Mouse (Mus musculus) brain, adult 2 months (tissue): ENCODE results near the gene 1700037H04Rik.
"Not testable (repeated sequence)": the region's sequence is repeated elsewhere in the genome, so short reads cannot be mapped to it uniquely, and the experiment has no call there.

Experiments
- DNase-seq: peaks from one replicate; pipeline ENCODE4 v3.0.0; 2011; ENCODE audit warnings: low read depth, low spot score

1700037H04Rik gene

DNA sequence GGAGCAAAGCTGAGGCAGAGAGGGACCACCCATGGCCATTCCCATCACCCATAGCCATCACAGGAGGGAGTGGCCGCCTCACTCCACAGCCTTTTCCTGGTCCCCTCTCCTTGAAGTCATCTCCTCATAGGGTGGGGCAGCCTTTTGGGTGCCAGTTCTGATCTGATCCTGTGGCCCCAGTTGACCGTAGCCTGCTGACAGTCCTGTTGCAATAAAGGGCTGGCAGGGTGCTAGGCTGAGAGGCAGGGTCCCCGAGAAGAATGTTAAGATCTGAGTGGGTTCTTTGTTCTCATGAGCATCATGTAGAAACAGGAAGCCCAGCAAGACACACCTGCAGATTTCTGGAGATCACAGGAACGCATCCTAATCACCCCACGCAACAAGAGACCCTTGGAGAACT is 31.7 kb downstream of the 1700037H04Rik start:
- DNase-seq, result no peak

- DNase-seq, result no peak
Measured at GRCm38 (mm10) chr2:131127161-131127730, 32.6 kb downstream of the 1700037H04Rik start, which contains the start of gene Hspa12b. Gene Hspa12b, plus strand, starts transcription at chr2:131127280.

DNA sequence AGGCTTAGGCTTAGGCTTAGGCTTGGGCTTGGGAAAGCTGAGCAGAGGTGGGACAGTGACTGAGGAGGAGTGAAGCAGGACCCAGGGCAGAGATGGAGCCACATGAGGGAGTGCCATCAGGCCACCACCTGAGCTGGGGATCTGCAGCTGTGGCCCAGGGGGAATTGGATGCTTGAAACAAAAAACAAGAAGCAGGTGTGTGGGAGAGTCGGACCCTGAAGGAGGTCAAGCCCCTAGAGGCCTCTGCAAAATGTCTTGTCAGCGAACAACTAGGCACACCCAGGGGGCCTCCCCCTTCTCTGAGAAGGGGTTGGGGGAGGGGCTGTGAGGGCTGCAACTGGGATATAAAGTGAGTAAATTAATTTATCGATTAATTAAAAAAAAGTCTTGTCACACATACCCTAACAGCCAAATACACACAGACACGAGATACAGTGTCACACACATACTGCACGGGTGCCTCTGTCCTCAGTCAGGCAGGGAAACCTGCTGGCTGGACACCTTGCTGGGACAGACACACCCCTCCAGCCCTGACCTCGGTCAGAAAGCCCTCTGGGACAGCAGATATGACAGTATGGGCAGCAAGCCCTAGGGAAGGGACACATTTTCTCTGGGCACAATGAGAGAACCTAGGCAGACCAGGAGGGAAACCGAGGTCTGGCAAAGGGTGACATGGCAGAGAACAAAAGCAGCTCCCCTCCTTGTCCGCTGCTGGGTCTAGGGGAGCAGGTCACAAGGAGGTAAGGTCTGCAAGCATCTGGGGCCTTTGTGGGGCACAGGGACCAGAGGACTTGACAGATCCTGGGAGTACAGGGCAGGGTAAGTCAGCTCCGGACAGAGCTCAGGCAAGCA is 33.7 kb downstream of the 1700037H04Rik start:
- DNase-seq, result no peak

GRCm38 (mm10) chr2:131125157-131125963 is 34.5 kb downstream of the 1700037H04Rik start:
- DNase-seq, result no peak

DNA sequence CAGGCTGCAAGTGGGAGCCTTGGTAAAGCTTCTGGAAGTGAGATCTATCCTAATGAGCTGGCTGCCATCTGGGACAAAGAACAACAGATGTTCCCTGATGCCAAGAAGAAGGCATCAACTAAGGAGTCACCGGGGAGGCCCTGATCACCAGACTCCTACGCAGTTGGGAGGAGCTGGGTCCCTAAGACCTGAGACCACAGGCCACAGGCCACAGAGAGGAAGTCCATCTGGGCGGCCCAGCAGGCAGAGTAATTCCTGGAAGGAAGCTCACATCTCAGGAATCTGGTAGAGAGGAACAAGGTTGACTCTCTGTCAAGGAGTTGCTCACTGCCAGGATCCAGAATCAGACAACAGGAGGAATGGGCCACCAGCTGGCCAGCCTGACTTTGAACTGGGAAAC is 35.7 kb downstream of the 1700037H04Rik start:
- DNase-seq, result peak; percentile 29

DNA sequence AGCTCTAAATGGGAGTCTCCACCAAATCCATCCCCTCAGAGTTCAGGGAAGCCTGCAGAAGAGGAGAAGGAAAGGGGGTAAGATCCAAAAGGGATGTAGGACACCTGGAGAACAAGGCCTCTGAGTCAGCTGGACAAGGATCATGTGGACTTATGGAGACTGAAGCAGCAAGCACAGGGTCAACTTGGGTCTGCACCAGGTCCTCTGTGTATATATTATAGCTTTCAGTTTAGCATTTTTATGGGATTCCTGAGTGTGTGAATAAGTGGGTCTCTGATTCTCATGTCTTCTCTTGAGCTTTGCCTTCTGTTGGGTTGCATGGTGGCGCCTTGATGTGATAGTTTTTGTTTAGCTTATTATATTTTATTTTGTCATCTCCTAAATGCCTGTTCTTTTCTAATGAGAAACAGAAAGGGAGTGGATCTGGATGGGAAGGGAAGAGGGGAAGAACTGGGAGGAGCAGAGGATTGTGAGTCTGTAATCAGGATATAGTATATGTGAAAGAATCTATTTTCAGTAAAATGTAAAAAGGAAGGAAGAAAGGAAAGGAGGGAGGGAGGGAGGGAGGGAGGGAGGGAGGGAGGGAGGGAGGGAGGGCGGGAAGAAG is 40.8 kb downstream of the 1700037H04Rik start:
- no peak for DNase-seq

- DNase-seq, result no peak
Measured at GRCm38 (mm10) chr2:131105989-131106388, 53.9 kb downstream of the 1700037H04Rik start.

GRCm38 (mm10) chr2:131105061-131105460 is 54.8 kb downstream of the 1700037H04Rik start:
- not testable (repeated sequence) for DNase-seq

- peak; percentile 55 for DNase-seq
Measured at GRCm38 (mm10) chr2:131104021-131104420, 55.9 kb downstream of the 1700037H04Rik start.

GRCm38 (mm10) chr2:131101530-131101929 is 58.4 kb downstream of the 1700037H04Rik start:
- DNase-seq, result no peak

DNA sequence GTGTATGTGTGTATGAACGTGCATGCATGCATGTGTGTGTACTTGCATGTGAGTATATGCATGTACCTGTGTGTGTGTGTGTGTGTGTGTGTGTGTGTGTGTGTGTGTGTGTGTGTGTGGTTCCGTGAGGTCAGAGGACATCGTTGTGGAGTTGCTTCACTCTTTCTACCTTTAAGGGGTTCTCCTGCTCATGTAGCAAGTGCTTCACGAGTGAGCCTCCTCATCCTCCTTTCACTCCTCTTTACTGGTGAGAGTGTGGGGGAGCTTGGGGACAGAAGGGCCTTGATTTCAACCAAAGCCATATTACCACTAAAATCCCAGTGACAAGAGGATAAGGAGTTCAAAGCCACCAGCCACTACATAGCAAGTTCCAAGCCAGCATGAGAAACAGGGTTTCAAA is 62.8 kb downstream of the 1700037H04Rik start:
- DNase-seq, result no peak
